Mouse (Mus musculus) kidney, postnatal 14 days (tissue): ENCODE data around the gene Psg17.
"Not testable (repeated sequence)": the region's sequence is repeated elsewhere in the genome, so short reads cannot be mapped to it uniquely, and the experiment has no call there.

Experiments
- DNase-seq: peaks from one replicate; pipeline ENCODE4 v3.0.0; 2022; ENCODE audit warnings: mixed read lengths

The Psg17 gene

GRCm38 (mm10) chr7:18821507-18821906, at the start of gene Psg17:
TSS of gene Psg17 (minus strand) at chr7:18821607.
- no peak for DNase-seq

DNA sequence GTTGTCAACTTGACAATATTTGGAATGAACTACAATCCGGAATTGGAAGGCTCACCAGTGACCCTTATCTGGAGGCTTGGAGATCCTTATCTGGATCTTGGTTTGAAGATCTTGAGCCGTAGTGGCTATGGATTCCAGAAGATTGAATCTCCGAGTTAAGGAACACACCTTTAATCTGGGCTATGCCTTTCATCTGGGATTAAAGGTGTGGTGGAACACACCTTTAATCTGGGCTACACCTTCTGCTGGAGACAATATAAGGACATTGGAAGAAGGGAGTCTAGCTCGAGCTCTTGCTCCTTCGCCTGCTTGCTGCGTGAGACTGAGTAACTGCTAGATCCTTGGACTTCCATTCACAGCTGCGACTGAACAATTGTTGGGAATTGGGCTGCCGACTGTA, 49.6 kb upstream of the Psg17 start, which contains the start of gene Pglyrp1:
TSS of gene Pglyrp1 (plus strand) at position 301 of the 400 bp plus-strand sequence.
- not testable (repeated sequence) for DNase-seq

- no peak for DNase-seq
These were observed 47.1 kb upstream of the Psg17 start for GRCm38 (mm10) chr7:18868491-18868890.

DNA sequence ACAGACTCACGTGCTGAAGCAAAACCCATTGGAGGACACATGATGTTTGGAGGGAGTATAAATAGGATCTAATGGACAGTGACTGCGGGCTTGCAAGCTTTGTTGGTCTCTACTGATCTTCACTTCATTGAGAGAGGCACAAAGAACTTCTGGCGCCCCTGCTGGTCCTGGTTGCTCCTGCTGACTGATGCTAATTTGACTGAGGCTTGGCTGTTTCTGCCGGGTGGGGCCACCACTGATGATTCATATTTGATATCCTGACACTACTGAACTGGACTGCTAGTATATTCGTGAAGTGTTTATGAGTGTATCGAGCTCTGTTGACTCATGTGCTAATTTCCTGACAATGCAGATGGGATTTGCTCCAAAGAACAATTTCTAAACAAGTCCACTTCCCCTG, 41.4 kb upstream of the Psg17 start:
- no peak for DNase-seq

DNA sequence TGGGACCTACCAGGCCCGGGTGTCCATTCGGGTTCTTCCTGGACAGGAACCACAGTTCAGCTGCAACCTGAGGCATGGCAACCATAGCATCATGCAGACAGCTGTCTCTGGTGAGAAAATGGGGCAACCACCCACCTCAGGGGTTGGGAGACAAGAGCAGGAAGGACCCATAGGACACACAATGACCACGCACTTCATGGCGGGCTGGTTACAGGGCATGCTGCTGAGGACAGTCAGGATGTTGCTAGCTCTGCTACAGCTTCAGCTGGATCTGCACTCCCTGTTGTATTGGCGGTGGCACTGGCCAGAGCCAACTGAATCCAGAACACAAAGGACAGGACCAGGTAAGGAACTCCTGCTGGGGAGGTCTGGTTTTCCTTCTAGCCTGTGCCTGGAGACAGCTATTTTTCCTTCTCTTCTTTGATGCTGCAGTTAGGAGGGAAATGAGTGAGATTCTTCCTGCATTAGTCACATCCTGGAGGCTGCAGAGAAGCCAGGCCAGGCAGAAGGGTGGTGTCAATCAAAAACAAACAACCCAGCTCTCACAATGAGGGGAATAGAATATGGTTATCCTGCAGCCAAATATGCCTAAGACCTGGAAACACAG, 37.0 kb upstream of the Psg17 start:
- peak; percentile 34 for DNase-seq

DNA sequence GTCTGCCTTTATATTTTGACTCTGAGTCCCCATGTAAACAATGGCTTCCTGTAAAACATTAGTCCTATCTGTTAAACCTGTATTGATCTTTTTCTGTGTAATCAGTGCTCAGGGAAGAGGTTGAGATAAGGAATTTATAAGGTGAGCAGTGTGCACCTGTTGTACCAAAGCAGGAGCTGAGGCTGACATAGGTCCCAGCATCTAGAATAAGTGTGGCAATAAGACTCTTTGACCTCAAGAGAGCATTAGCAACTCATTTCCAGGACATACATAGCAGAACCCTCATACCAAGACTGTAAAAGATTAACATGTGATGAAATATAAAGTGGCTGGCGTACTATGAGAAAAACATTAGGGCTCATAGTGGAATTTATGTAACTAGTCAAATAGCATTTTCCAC, 27.0 kb upstream of the Psg17 start:
- no peak for DNase-seq

DNA sequence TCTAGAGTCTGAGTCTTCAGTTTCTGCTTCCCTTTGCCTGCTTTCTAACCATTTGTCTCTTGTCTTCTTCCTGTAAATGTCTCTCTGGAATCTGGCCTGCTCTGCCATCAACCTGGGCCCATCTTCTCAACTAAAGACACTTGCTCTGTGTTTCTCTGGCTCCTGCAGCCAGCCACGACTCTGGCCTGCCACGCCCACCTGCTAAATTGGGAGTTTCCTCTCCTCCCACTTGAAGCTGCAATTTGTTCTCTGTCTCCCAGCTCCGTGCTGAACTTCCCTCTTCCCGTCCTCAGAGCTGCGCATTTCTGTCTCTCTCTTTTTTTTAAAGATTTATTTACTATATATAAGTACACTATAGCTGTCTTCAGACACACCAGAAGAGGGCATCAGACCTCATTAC, 23.4 kb upstream of the Psg17 start:
- DNase-seq = no peak

DNA sequence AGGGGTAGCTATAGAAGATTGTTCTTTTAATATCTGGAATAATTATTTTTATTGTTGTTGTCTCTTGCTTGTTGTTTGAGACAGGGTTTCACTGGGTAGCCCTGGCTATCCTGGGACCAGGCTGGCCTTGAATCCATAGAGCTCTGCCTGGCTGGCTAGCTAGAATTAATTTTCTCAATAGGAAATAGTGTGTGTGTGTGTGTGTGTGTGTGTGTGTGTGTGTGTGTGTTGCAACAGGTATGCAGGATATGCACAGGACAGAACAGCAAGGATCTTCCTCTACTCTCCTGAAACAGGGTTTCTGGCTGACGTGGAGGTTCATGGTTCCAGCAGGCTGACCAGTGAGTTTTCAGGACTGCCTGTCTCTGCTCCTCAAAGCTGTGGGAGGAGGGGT, 19.8 kb upstream of the Psg17 start:
- DNase-seq = no peak

- peak; percentile 71 for DNase-seq
These were observed 19.2 kb upstream of the Psg17 start for GRCm38 (mm10) chr7:18840386-18841173.

DNA sequence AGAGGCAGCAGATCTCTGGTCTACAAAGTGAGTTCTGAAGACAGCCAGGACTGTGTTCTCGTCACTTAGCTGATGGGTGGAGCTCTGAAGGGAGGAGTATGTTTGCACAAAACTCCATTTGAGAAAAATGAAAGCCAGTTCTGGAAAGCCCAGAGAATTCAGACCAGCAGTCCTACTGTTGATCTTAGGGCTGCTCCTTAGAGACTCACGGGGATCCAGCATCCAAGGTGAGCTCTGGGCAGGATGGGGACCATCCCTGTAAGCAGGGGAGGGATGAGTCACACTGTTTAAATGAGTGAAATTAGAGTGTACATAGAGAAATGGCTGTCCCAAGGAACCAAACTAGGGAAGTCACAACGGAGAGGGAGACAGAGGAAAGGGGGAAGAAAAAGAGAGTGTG, 18.5 kb upstream of the Psg17 start, which contains the start of gene Mill2:
TSS of gene Mill2 (plus strand) at position 102 of the 400 bp plus-strand sequence.
- no peak for DNase-seq

- peak; percentile 14 for DNase-seq
These were observed 10.9 kb upstream of the Psg17 start for GRCm38 (mm10) chr7:18832298-18832697.

- DNase-seq = no peak
These were observed 8.1 kb upstream of the Psg17 start for GRCm38 (mm10) chr7:18829545-18829944.

- peak; percentile 4 for DNase-seq
These were observed 7.2 kb upstream of the Psg17 start for GRCm38 (mm10) chr7:18828592-18828991.

GRCm38 (mm10) chr7:18827792-18828546, 6.6 kb upstream of the Psg17 start:
- no peak for DNase-seq

- no peak for DNase-seq
These were observed 3.1 kb downstream of the Psg17 start for GRCm38 (mm10) chr7:18818301-18818700.

GRCm38 (mm10) chr7:18803526-18803925, 17.9 kb downstream of the Psg17 start:
- no peak for DNase-seq

GRCm38 (mm10) chr7:18799129-18799528, 22.3 kb downstream of the Psg17 start:
- no peak for DNase-seq

DNA sequence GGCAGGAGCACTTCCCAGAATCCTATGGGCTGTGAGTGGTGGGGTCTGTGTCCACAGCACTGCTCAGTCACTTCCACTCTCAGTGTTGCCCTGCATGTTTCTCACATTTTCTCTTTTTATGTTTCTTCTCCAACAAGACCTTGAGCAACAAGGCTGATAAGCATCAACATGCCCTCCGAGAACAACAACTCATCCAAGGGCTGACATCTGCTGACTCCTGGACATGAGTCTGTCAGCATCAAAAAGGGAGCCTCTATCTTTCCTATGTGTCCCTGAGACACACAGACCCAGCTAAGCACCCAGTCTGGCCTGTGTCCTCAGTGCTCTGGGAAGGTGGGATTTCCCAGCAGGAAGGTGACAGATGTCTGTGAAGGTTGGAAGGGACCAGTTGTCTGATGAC, 23.0 kb downstream of the Psg17 start, which contains the start of gene Psg19:
TSS of gene Psg19 (minus strand) at position 101 of the 400 bp plus-strand sequence.
- DNase-seq = no peak

- not testable (repeated sequence) for DNase-seq
These were observed 30.7 kb downstream of the Psg17 start for GRCm38 (mm10) chr7:18790671-18791070.

DNA sequence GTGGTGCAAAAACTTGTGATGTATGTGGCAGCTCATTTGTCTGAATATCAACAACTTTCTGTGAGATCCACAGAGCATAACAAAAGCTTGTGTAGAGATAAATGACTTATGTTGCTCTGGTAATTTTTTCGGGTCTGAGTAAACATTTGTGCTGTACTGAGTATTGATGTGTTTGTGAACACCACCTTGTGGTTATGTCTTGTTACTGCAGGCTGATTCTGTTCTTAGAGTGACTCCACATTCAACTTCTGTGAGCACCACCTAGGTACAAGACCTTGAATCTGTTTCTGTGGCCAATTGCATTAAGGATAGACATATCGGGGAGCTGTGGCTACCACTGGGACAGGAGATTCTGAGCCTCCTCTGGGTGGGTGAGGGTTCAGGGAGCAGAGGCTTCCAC, 40.1 kb downstream of the Psg17 start:
- peak; percentile 5 for DNase-seq

GRCm38 (mm10) chr7:18779337-18779781, 42.0 kb downstream of the Psg17 start:
- DNase-seq = peak; percentile 4
